Mouse (Mus musculus) right cerebral cortex, adult 2 months (tissue): ENCODE data around the gene Cdh12.
A peak's percentile ranks its signal among the peaks of the same experiment; 100 is the strongest.
"Not testable (repeated sequence)": the region's sequence is repeated elsewhere in the genome, so short reads cannot be mapped to it uniquely, and the experiment has no call there.

Experiments used
- DNase-seq, 2 experiments: peaks; one replicate each; pipeline ENCODE4 v3.0.0; 2021 to 2022; ENCODE audit warnings: low spot score in 2 of 2

The Cdh12 gene

GRCm38 (mm10) chr15:20448861-20449663 lies at the start of gene Cdh12:
Cdh12 (plus strand) TSS chr15:20449265.
- DNase-seq = peak; percentile 54 to 57

- no peak for DNase-seq
Observed at GRCm38 (mm10) chr15:20403596-20403995, 45.5 kb upstream of the Cdh12 start.

GRCm38 (mm10) chr15:20413397-20413796 lies 35.7 kb upstream of the Cdh12 start:
- DNase-seq = no peak

- no peak for DNase-seq
Observed at GRCm38 (mm10) chr15:20436356-20436755, 12.7 kb upstream of the Cdh12 start.

- DNase-seq = no peak
Observed at GRCm38 (mm10) chr15:20450558-20450957, 1.5 kb downstream of the Cdh12 start.

- no peak for DNase-seq
Observed at GRCm38 (mm10) chr15:20458508-20458907, 9.4 kb downstream of the Cdh12 start.

GRCm38 (mm10) chr15:20462500-20462899 lies 13.4 kb downstream of the Cdh12 start:
- no peak for DNase-seq

- DNase-seq = no peak
Observed at GRCm38 (mm10) chr15:20463601-20464000, 14.5 kb downstream of the Cdh12 start.

GRCm38 (mm10) chr15:20550979-20551378 lies 101.9 kb downstream of the Cdh12 start:
- DNase-seq = no peak

GRCm38 (mm10) chr15:20571012-20571411 lies 121.9 kb downstream of the Cdh12 start:
- no peak for DNase-seq

GRCm38 (mm10) chr15:20582567-20583075 lies 133.6 kb downstream of the Cdh12 start:
- DNase-seq = no peak

- DNase-seq = no peak
Observed at GRCm38 (mm10) chr15:20591599-20591998, 142.5 kb downstream of the Cdh12 start.

- DNase-seq = not testable (repeated sequence)
Observed at GRCm38 (mm10) chr15:20605751-20606150, 156.7 kb downstream of the Cdh12 start.

GRCm38 (mm10) chr15:20634593-20634992 lies 185.5 kb downstream of the Cdh12 start:
- DNase-seq = peak; percentile 35 to 45

- DNase-seq = no peak
Observed at GRCm38 (mm10) chr15:20639155-20639554, 190.1 kb downstream of the Cdh12 start.

- DNase-seq = no peak
Observed at GRCm38 (mm10) chr15:20642905-20643414, 193.9 kb downstream of the Cdh12 start.

- DNase-seq = no peak
Observed at GRCm38 (mm10) chr15:20660221-20660620, 211.2 kb downstream of the Cdh12 start.

- DNase-seq = no peak
Observed at GRCm38 (mm10) chr15:20666650-20667049, 217.6 kb downstream of the Cdh12 start, which contains the start of gene Acot10. Acot10 (minus strand) TSS chr15:20666750.

GRCm38 (mm10) chr15:20667350-20667749 lies 218.3 kb downstream of the Cdh12 start:
- no peak for DNase-seq

- no peak for DNase-seq
Observed at GRCm38 (mm10) chr15:20667989-20668388, 218.9 kb downstream of the Cdh12 start.

GRCm38 (mm10) chr15:20669507-20669906 lies 220.4 kb downstream of the Cdh12 start:
- DNase-seq = not testable (repeated sequence)

GRCm38 (mm10) chr15:20682719-20683118 lies 233.7 kb downstream of the Cdh12 start:
- DNase-seq = no peak

- DNase-seq = no peak
Observed at GRCm38 (mm10) chr15:20684200-20684599, 235.1 kb downstream of the Cdh12 start.
